Mouse (Mus musculus): Measurements from ENCODE around the gene Foxd1. TPM values are rescaled to one million over a fixed set of nuclear protein-coding genes. Genes with fewer than 3 reads are reported as not detected.
A peak's percentile ranks its signal among the peaks of the same experiment; 100 is the strongest.

Gene Foxd1
- total RNA-seq, 2 experiments from 2014 or later, result 0.50 to 0.54 TPM

- peak; percentile 18 to 24 for DNase-seq (ENCODE audit: low spot score in 2 of 2)
These were observed 973 bp downstream of the Foxd1 start for GRCm38 (mm10) chr13:98354871-98355558.

DNA sequence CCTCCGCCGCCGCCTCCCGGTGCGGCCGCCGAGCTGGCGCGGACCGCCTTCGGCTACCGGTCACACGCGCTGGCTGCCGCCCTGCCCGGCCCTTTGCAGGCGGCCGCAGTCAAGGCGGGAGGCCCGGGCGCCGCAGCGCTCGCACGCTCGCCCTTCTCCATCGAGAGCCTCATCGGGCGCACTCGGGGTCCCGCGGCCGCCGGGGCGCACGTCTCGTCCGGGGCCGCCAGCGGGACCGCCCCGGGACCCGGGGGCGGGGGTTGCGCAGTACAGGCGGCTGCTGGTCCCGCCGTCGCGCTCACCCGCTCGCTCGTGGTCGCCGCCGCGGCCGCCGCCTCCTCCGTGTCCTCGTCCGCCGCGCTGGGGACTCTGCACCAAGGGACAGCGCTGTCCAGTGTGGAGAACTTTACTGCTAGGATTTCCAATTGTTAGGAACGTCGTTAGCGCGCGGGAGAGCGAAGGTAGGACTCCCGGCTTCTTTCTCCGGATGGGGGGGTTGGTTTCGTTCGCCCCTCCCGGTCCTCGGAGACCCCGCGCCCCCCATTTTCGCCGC, 1.6 kb downstream of the Foxd1 start:
- DNase-seq (ENCODE audit: low spot score in 2 of 2), result peak; percentile 25 to 26

DNA sequence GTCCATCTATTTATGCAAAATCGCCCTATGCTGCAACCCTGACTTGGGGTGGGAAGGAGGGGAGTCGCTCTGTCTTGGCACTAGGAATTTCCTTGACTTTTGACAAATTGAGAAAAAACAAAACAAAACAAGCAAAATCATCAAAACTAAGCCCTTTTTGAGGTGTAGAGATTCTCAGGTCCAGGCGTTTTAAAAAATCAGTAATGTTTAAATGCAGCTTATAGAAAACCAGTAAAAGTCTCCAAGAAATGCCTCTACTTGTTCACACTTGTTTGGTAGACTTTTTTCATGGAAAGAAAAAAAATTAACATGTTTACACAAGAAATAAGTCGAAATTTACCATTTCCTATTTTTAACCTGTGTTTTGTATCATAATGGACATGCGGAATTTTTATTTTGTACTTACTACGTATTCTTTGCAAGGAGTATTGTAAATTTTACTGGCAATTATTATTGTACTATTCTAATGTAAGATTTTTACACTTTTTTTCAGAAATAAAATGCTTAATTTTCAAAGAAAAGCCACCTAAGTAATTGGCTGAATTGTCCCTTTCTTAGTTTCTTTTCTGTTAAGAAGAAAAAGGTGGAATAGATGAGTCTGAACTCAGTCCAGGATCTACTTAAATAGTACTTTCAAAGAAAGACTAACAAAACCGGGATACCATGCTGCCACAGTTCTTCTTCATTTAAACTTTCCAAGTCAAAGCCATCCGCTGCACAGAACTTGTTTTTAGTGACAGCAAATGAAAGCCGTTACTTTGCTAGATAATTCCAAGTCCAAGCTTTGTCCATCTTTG, 2.3 kb downstream of the Foxd1 start:
- DNase-seq (ENCODE audit: low spot score in 2 of 2), result no peak

- no peak for DNase-seq (ENCODE audit: low spot score in 2 of 2)
These were observed 3.0 kb downstream of the Foxd1 start for GRCm38 (mm10) chr13:98356973-98357425.

DNA sequence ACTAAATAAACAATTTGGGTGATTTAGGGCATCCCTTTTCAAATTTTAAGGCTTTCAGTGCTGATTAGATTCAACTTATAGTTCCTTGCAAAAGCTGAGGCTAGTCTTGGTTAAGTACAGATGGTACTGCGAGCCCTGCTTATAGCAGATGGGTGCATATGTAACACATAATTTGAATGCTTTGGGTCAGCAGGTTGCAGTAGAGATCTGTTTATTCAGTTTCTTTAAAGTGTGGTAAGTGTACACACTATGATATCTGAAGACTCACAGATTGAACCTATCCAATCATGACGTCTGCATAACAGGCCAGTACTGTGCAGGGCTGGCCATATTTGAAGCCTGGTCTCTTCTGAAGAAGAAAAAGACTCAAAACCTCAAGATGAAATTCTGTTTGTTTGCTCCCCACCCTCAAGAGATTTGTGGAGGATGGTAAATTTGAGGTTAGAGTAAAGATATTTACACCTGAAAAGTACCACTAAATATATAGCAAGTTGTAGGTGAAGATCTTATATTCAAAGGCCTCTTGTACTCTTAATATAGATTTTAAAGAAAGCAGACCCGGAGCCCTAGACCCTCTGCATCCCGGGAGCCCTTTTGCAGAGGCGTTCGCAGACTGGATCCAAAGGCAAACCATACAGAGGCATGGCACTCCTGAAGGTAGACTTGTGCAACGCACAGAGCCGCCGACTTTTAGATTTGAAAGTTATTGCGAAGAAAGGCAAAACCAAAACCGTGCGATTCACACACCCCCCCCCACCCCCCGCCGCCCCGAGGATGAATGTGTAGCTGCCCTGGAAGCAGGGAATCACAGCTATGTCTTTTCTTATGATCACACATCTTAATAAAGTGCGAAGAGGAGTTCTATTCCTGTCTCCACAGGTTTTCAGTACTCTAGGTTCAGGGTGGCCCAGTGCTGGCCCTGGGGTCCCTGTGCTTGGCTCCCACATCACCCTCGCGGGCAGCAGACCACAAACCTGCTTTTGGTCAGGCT, 3.7 kb downstream of the Foxd1 start:
- DNase-seq (ENCODE audit: low spot score in 2 of 2), result no peak

GRCm38 (mm10) chr13:98358424-98359181, 4.6 kb downstream of the Foxd1 start:
- DNase-seq (ENCODE audit: low spot score in 2 of 2), result no peak

GRCm38 (mm10) chr13:98359337-98359736, 5.3 kb downstream of the Foxd1 start:
- no peak for DNase-seq (ENCODE audit: low spot score in 2 of 2)

- no peak for DNase-seq (ENCODE audit: low spot score in 2 of 2)
These were observed 6.3 kb downstream of the Foxd1 start for GRCm38 (mm10) chr13:98360391-98360790.

DNA sequence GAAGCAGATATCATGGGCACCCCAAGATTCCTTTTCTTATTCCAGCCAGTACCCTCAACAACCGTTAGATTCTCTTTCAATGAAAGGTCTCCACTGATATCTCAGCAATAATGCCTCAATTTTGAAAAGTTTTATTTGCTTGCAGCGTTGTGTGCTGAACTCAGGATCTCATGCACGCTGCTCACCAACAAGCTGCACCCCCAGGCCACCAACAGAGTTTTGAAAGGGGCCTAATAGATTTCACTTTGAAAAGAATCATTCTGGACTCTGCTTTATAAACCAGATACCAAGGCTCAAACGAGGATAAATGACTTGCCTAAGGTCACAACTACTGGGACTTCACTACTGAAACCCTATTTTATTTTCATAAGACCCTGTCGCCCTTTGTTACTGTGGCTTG, 7.1 kb downstream of the Foxd1 start:
- DNase-seq (ENCODE audit: low spot score in 2 of 2), result no peak

DNA sequence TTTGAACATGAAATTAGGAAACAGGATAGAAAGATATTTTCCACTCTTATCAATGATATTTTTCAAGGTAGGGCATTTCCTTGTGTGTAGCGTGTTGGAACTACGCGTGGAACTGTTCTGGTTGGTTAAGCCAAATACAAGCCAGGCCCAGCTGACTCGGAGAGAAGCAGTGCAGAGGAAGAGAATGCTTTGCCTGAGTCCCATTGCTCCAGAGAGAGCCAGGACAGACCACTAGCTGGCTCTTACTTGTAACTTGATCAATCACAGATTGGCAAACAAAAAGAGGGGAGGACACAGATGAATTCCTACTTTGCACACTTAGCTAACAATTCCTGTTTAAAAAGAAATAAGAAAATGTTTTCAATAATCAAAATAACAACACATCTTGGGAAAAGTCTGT, 9.0 kb downstream of the Foxd1 start:
- no peak for DNase-seq (ENCODE audit: low spot score in 2 of 2)

- no peak for DNase-seq (ENCODE audit: low spot score in 2 of 2)
These were observed 11.0 kb downstream of the Foxd1 start for GRCm38 (mm10) chr13:98365081-98365480.

- DNase-seq (ENCODE audit: low spot score in 2 of 2), result no peak
These were observed 11.9 kb downstream of the Foxd1 start for GRCm38 (mm10) chr13:98365766-98366421.

DNA sequence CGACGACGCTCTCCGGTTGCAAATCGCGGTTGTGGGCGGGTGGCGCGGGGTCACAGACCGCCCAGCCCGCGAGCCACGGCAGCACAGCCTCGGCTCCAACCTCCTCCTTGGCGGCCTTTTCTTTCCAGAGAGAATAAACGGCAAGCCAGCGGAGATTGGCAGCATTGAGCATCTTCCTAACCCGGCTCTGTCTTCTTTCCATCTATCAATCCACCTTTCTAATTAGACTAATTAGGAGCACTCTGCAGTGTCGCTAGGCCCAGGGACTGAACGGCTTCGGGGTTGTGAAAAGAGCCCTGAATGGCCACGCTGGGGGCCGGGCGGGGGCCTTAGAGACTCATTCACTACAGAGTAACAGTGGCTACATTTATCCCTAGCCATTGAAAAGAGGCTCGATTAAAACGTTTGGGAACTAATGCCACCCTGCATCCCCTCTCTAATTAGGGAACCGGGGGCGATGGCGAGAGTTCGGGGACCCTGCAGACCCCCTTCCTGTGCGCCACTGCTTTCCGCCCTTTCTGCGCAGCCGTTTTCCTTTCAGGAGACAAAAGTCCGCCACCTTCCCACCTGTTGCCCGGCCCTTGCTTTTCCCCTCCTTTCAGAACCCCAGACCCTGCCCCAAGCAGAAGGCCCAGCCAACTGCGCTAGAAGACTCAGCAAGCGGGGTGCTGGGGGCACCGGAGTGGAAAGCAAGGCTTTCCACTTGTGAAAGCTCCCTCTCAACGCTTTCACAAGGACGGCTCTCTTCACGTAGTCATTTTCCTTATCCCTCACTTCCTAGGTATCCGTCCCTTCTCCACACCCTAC, 12.6 kb downstream of the Foxd1 start:
- DNase-seq (ENCODE audit: low spot score in 2 of 2), result no peak

GRCm38 (mm10) chr13:98367601-98368000, 13.6 kb downstream of the Foxd1 start:
- no peak for DNase-seq (ENCODE audit: low spot score in 2 of 2)

DNA sequence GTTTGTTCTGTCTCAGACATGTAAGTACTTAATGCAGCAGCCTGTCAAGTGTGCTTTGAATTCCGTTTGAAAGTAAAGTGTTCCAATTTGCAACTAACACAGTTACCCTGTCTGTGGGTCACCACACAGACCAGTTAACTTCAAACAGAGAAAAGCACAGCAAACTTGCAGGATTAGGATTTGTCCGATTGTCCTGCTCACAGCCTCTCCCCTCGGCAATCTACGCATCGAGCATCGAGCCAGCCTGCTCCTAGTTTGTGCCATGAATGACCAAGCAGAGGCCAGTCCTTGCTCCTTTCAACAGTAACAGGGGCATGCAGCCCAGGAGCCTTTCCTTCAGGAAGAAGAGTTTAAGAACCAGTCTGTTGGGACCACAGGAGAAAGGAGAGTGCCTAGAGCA, 15.0 kb downstream of the Foxd1 start:
- DNase-seq (ENCODE audit: low spot score in 2 of 2), result no peak

DNA sequence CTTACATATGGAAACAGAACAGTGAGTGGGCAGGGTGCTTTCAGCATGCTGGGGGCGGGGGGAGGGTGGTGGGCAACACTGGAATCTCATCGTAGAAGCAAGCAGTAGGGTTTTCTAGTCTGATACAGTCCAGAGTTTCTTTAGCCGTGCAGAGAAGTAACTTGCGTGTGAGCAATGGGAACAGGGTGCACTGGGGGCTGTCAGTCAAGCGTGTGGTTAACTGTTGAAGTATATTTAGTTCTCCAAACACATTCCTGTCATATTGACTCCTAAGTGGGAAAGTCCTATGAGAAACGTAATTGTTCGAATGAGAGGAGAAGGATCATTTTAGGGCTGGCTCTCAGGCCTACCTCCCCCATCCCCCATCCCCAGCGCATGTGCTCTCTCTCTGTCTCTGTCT, 20.5 kb downstream of the Foxd1 start:
- no peak for DNase-seq (ENCODE audit: low spot score in 2 of 2)

DNA sequence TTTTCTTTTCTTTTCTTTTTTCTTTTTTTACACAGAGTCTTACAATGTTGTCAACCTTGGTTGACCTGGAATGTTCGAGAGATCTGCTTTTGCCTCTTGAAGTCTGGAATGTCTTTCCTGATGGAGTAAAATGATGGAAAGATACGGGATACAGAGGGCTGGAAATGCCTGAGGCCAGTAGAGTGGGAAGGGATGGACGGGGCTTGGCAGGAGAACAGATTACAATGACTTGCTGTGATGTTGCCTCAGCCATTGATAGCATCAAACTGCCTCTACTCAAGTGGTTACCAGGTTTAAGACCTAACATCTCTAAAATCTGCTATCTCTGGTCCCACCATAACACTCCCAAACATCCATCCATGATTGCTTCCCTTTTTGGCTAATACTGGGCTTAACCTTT, 20.9 kb downstream of the Foxd1 start:
- DNase-seq (ENCODE audit: low spot score in 2 of 2), result no peak

GRCm38 (mm10) chr13:98377746-98378145, 23.7 kb downstream of the Foxd1 start:
- DNase-seq (ENCODE audit: low spot score in 2 of 2), result no peak

- no peak for DNase-seq (ENCODE audit: low spot score in 2 of 2)
These were observed 28.7 kb downstream of the Foxd1 start for GRCm38 (mm10) chr13:98382751-98383150.

Measured in adrenal gland, adult 18-20 months (tissue).